Mouse (Mus musculus) cerebellum, adult 2 months (tissue): ENCODE measurements around the gene Dnajc27. TPM values are rescaled to one million over a fixed set of nuclear protein-coding genes. Genes with fewer than 3 reads are reported as not detected.
A peak's percentile ranks its signal among the peaks of the same experiment; 100 is the strongest.

ENCODE experiments used
- DNase-seq, 2 experiments: peaks; one replicate each; pipeline ENCODE4 v3.0.0; 2021
- H3K27ac ChIP-seq: fragments of 200-500 bp; 2 replicates; pipeline ENCODE4 v1.5.1; 2012; ENCODE audit warnings: low read length, control low read depth, inconsistent platforms; ENCODE audit not compliant: insufficient read depth
- H3K27me3 ChIP-seq: fragments of 200-500 bp; 2 replicates; pipeline ENCODE4 v1.6.1; 2012; ENCODE audit warnings: inconsistent platforms, mild to moderate bottlenecking, low read length, moderate library complexity; ENCODE audit not compliant: control insufficient read depth, insufficient read depth
- H3K4me1 ChIP-seq: fragments of 200-500 bp; 2 replicates; pipeline ENCODE4 v1.6.1; 2011; ENCODE audit warnings: low read length; ENCODE audit not compliant: control insufficient read depth, insufficient read depth
- H3K4me3 ChIP-seq: fragments of 200-500 bp; replicated peaks from 2 replicates; pipeline ENCODE3; 2011; ENCODE audit warnings: mild to moderate bottlenecking, low read depth, low read length, control low read depth; ENCODE audit not compliant: insufficient read depth
- CTCF ChIP-seq: fragments of 200-500 bp; IDR thresholded peaks from 2 replicates; pipeline ENCODE4 v1.5.1; 2011; ENCODE audit warnings: low read depth, mild to moderate bottlenecking, control low read depth, low read length, moderate library complexity, borderline replicate concordance; ENCODE audit not compliant: insufficient read depth
- POLR2A ChIP-seq: fragments of 200-500 bp; IDR thresholded peaks from 2 replicates; pipeline ENCODE4 v1.6.1; 2011; ENCODE audit warnings: low read length, control low read depth, borderline replicate concordance; ENCODE audit not compliant: insufficient read depth
- WGBS: fragments of 180-500 bp; shearing (Covaris S2); methylation state at CpG from one replicate; pipeline ENCODE4 v1.1.7; 2018; 5-methylcytosine and 5-hydroxymethylcytosine counted together
- polyA plus RNA-seq: library from polyadenylated mRNA; depleted of rRNA; stranded (reverse); fragments of >200 nt; gene quantifications from 2 replicates; pipeline ENCODE4 v1.2.3, GENCODE M21; 2012

Dnajc27 gene
- polyA plus RNA-seq, 1 experiment: 95.1 TPM

GRCm38 (mm10) chr12:4066681-4067459 lies 15.5 kb upstream of the Dnajc27 start:
- Histone ChIP-seq H3K4me3 (no peak overlapping the region), H3K4me1 (no peaks in the 10 kb centered on the region), H3K27me3 (no peaks in the 10 kb centered on the region), H3K27ac (no peak overlapping the region)
- TF ChIP-seq CTCF: no peak
- no peak for TF ChIP-seq POLR2A
- no peak for DNase-seq
- WGBS: 80% methylated on average over 6 of the region's 6 CpGs

- H3K27ac ChIP-seq: no peak overlapping the region
- 85% methylated on average over 4 of the region's 4 CpGs for WGBS
- H3K27me3 ChIP-seq: no peaks in the 10 kb centered on the region
- no peak for DNase-seq
- no peak overlapping the region for H3K4me3 ChIP-seq
- no peak for TF ChIP-seq POLR2A
- no peak for TF ChIP-seq CTCF
- no peaks in the 10 kb centered on the region for H3K4me1 ChIP-seq
These were observed 13.8 kb upstream of the Dnajc27 start for GRCm38 (mm10) chr12:4068551-4068950.

- no peak overlapping the region for H3K27ac ChIP-seq
- H3K4me3 ChIP-seq: no peak overlapping the region
- no peaks in the 10 kb centered on the region for H3K27me3 ChIP-seq
- no peaks in the 10 kb centered on the region for H3K4me1 ChIP-seq
- no peak for TF ChIP-seq POLR2A
- 22% methylated on average over 9 of the region's 9 CpGs for whole genome bisulfite sequencing
- DNase-seq: peak in 1 of 2 experiments; percentile 30
These were observed 10.7 kb upstream of the Dnajc27 start for GRCm38 (mm10) chr12:4071671-4072070.

- 61% methylated on average over 8 of the region's 8 CpGs for WGBS
- TF ChIP-seq CTCF: no peak
- TF ChIP-seq POLR2A: no peak
- no peaks in the 10 kb centered on the region for H3K4me1 ChIP-seq
- H3K27me3 ChIP-seq: no peaks in the 10 kb centered on the region
- DNase-seq: no peak
- H3K27ac ChIP-seq: no peak overlapping the region
- no peak overlapping the region for H3K4me3 ChIP-seq
These were observed 7.0 kb upstream of the Dnajc27 start for GRCm38 (mm10) chr12:4075407-4075806.

GRCm38 (mm10) chr12:4076383-4076782 lies 6.0 kb upstream of the Dnajc27 start:
- no peaks in the 10 kb centered on the region for H3K4me1 ChIP-seq
- DNase-seq: no peak
- no peak overlapping the region for H3K4me3 ChIP-seq
- H3K27me3 ChIP-seq: no peaks in the 10 kb centered on the region
- H3K27ac ChIP-seq: no peak overlapping the region
- TF ChIP-seq CTCF (no peak), POLR2A (no peak)

- WGBS: 22% methylated on average over 1 of the region's 1 CpGs
These were observed 4.3 kb upstream of the Dnajc27 start for GRCm38 (mm10) chr12:4078069-4078468.

GRCm38 (mm10) chr12:4080311-4080710 lies 2.1 kb upstream of the Dnajc27 start:
- TF ChIP-seq CTCF: peak; percentile 61
- TF ChIP-seq POLR2A: no peak
- 0% methylated on average over 2 of the region's 2 CpGs for WGBS
- DNase-seq: peak; percentile 73 to 87
- Histone ChIP-seq H3K4me1 (peaks cover 3% of the 10 kb centered on the region; the same call in 1 of the 2 replicates), H3K4me3 (no peak overlapping the region), H3K27me3 (no peaks in the 10 kb centered on the region), H3K27ac (0 out of 2 replicates have a peak overlapping the region, but pooled peaks have one; percentile 26)

More at GRCm38 (mm10) chr12:4078069-4078468, 4.3 kb upstream of the Dnajc27 start:
- Histone ChIP-seq H3K27me3 (no peaks in the 10 kb centered on the region), H3K4me1 (no peaks in the 10 kb centered on the region), H3K27ac (no peak overlapping the region), H3K4me3 (no peak overlapping the region)
- TF ChIP-seq CTCF (no peak), POLR2A (no peak)
- DNase-seq: no peak

GRCm38 (mm10) chr12:4083441-4083840 lies 1.1 kb downstream of the Dnajc27 start:
- H3K27ac ChIP-seq: no peak overlapping the region; the same call in 1 of the 2 replicates
- WGBS: 18% methylated on average over 8 of the region's 8 CpGs
- no peak for DNase-seq

More at GRCm38 (mm10) chr12:4083441-4083840, 1.1 kb downstream of the Dnajc27 start:
- Histone ChIP-seq H3K27me3 (no peaks in the 10 kb centered on the region), H3K4me3 (peak overlapping the region; percentile 37), H3K4me1 (peaks cover 6% of the 10 kb centered on the region)
- TF ChIP-seq POLR2A: no peak
- TF ChIP-seq CTCF: no peak
